Mouse (Mus musculus) hindbrain, embryonic 16.5 days (tissue): ENCODE measurements around the gene Podn. TPM values are rescaled to one million over a fixed set of nuclear protein-coding genes. Genes with fewer than 3 reads are reported as not detected.
A peak's percentile ranks its signal among the peaks of the same experiment; 100 is the strongest.

Source experiments
- ATAC-seq: fragments of 200-750 bp; cut with Nextera tagmentation; 2 replicates; pipeline ENCODE4 v1.8.0; 2017; ENCODE audit warnings: moderate TSS enrichment, moderate library complexity
- H3K27ac ChIP-seq: fragments of 300-500 bp; sonication (generic); 2 replicates; pipeline ENCODE4 v1.5.1; 2014; ENCODE audit warnings: low read depth, mild to moderate bottlenecking, control low read depth, low read length, moderate library complexity
- H3K27me3 ChIP-seq: fragments of 300-500 bp; sonication (generic); replicated peaks from 2 replicates; pipeline ENCODE4 v1.6.1; 2014; ENCODE audit warnings: low read length; ENCODE audit not compliant: control insufficient read depth, insufficient read depth
- H3K36me3 ChIP-seq: fragments of 300-500 bp; sonication (generic); 2 replicates; pipeline ENCODE4 v1.6.1; 2014; ENCODE audit warnings: mild to moderate bottlenecking, low read length, moderate library complexity, mixed read lengths; ENCODE audit not compliant: control insufficient read depth, insufficient read depth
- H3K4me1 ChIP-seq: fragments of 300-500 bp; sonication (generic); 2 replicates; pipeline ENCODE4 v1.6.1; 2014; ENCODE audit warnings: low read depth, low read length; ENCODE audit not compliant: control insufficient read depth, insufficient read depth
- H3K4me2 ChIP-seq: fragments of 300-500 bp; sonication (generic); 2 replicates; pipeline ENCODE4 v1.6.1; 2014; ENCODE audit warnings: mild to moderate bottlenecking, low read length, control low read depth, moderate library complexity
- H3K4me3 ChIP-seq: fragments of 300-500 bp; sonication (generic); 2 replicates; pipeline ENCODE4 v1.5.1; 2014; ENCODE audit warnings: mild to moderate bottlenecking, low read length, control low read depth, moderate library complexity
- H3K9ac ChIP-seq: fragments of 300-500 bp; sonication (generic); 2 replicates; pipeline ENCODE4 v1.6.1; 2014; ENCODE audit warnings: low read depth, mild to moderate bottlenecking, control low read depth, low read length, moderate library complexity
- H3K9me3 ChIP-seq: fragments of 300-500 bp; sonication (generic); 2 replicates; pipeline ENCODE4 v1.6.1; 2014; ENCODE audit warnings: mild to moderate bottlenecking, low read length, moderate library complexity; ENCODE audit not compliant: control insufficient read depth
- WGBS: fragments of 180-500 bp; shearing (Covaris S2); extraction: QIAGEN DNeasy Blood & Tissue Kit; methylation state at CpG from one replicate; pipeline ENCODE4 v1.1.7; 2014; 5-methylcytosine and 5-hydroxymethylcytosine counted together
- polyA plus RNA-seq: library from polyadenylated mRNA; unstranded; fragments of >200 nt; fragmentation: Nextera tagmentation; extraction: Ambion mirVana; gene quantifications from 2 replicates; pipeline ENCODE4 v1.2.1, GENCODE M21; 2015

Gene Podn
- polyA plus RNA-seq, 1 experiment from 2014 or later = 0.29 TPM

- Histone ChIP-seq H3K9ac (peak overlapping the region; percentile 62), H3K4me2 (peak overlapping the region; percentile 89), H3K4me3 (peak overlapping the region; percentile 56), H3K4me1 (peaks cover 12% of the 10 kb centered on the region), H3K27me3 (no peaks in the 10 kb centered on the region), H3K27ac (peak overlapping the region; percentile 55; the same call in 1 of the 2 replicates), H3K36me3 (peaks cover 5% of the 10 kb centered on the region; the same call in 1 of the 2 replicates), H3K9me3 (no peaks in the 10 kb centered on the region)
- ATAC-seq = no peak
- WGBS = 10% methylated on average over 8 of the region's 8 CpGs
Observed at GRCm38 (mm10) chr4:108070723-108071122, 25.5 kb downstream of the Podn start.

GRCm38 (mm10) chr4:108070286-108070685 lies 26.0 kb downstream of the Podn start:
- no peaks in the 10 kb centered on the region for H3K9me3 ChIP-seq
- peaks cover 5% of the 10 kb centered on the region; the same call in 1 of the 2 replicates for H3K36me3 ChIP-seq
- H3K27me3 ChIP-seq = no peaks in the 10 kb centered on the region
- H3K4me2 ChIP-seq = peak overlapping the region; percentile 89
- 73% methylated on average over 4 of the region's 4 CpGs for WGBS
- H3K27ac ChIP-seq = no peak overlapping the region
- peak overlapping the region; percentile 56 for H3K4me3 ChIP-seq
- H3K4me1 ChIP-seq = peaks cover 12% of the 10 kb centered on the region
- H3K9ac ChIP-seq = peak overlapping the region; percentile 62
- ATAC-seq = no peak

GRCm38 (mm10) chr4:108068081-108068480 lies 28.2 kb downstream of the Podn start:
- H3K36me3 ChIP-seq = peaks cover 7% of the 10 kb centered on the region; the same call in 1 of the 2 replicates
- no peak overlapping the region for H3K4me2 ChIP-seq
- no peaks in the 10 kb centered on the region for H3K9me3 ChIP-seq
- no peaks in the 10 kb centered on the region for H3K27me3 ChIP-seq
- no peak overlapping the region for H3K9ac ChIP-seq
- H3K4me3 ChIP-seq = no peak overlapping the region
- 92% methylated on average over 2 of the region's 2 CpGs for WGBS
- no peak overlapping the region for H3K27ac ChIP-seq
- no peak for ATAC-seq
- H3K4me1 ChIP-seq = peaks cover 12% of the 10 kb centered on the region

- H3K9me3 ChIP-seq = no peaks in the 10 kb centered on the region
- no peak overlapping the region for H3K4me3 ChIP-seq
- WGBS = 93% methylated on average over 7 of the region's 7 CpGs
- no peaks in the 10 kb centered on the region for H3K27me3 ChIP-seq
- ATAC-seq = no peak
- no peak overlapping the region for H3K4me2 ChIP-seq
- H3K4me1 ChIP-seq = peaks cover 12% of the 10 kb centered on the region
- no peak overlapping the region for H3K9ac ChIP-seq
- H3K36me3 ChIP-seq = peaks cover 11% of the 10 kb centered on the region
- H3K27ac ChIP-seq = no peak overlapping the region
Observed at GRCm38 (mm10) chr4:108067261-108067660, 29.0 kb downstream of the Podn start.

GRCm38 (mm10) chr4:108066569-108066968 lies 29.7 kb downstream of the Podn start:
- 93% methylated on average over 4 of the region's 4 CpGs for WGBS
- Histone ChIP-seq H3K9me3 (no peaks in the 10 kb centered on the region), H3K36me3 (peaks cover 12% of the 10 kb centered on the region), H3K27ac (no peak overlapping the region), H3K27me3 (no peaks in the 10 kb centered on the region), H3K9ac (no peak overlapping the region), H3K4me2 (no peak overlapping the region), H3K4me1 (peaks cover 12% of the 10 kb centered on the region), H3K4me3 (no peak overlapping the region)
- ATAC-seq = no peak

GRCm38 (mm10) chr4:108065176-108065844 lies 30.9 kb downstream of the Podn start:
- H3K27me3 ChIP-seq = no peaks in the 10 kb centered on the region
- no peak for ATAC-seq
- no peaks in the 10 kb centered on the region for H3K9me3 ChIP-seq
- H3K27ac ChIP-seq = no peak overlapping the region
- 93% methylated on average over 2 of the region's 2 CpGs for WGBS
- no peak overlapping the region for H3K9ac ChIP-seq
- peaks cover 12% of the 10 kb centered on the region for H3K36me3 ChIP-seq
- no peak overlapping the region for H3K4me3 ChIP-seq
- peaks cover 8% of the 10 kb centered on the region for H3K4me1 ChIP-seq
- H3K4me2 ChIP-seq = no peak overlapping the region

- Histone ChIP-seq H3K4me3 (no peak overlapping the region), H3K36me3 (peaks cover 12% of the 10 kb centered on the region), H3K4me2 (no peak overlapping the region), H3K27me3 (no peaks in the 10 kb centered on the region), H3K9ac (no peak overlapping the region), H3K27ac (no peak overlapping the region), H3K4me1 (no peaks in the 10 kb centered on the region), H3K9me3 (no peaks in the 10 kb centered on the region)
- no peak for ATAC-seq
- 92% methylated on average over 6 of the region's 6 CpGs for WGBS
Observed at GRCm38 (mm10) chr4:108063616-108064015, 32.6 kb downstream of the Podn start.

DNA sequence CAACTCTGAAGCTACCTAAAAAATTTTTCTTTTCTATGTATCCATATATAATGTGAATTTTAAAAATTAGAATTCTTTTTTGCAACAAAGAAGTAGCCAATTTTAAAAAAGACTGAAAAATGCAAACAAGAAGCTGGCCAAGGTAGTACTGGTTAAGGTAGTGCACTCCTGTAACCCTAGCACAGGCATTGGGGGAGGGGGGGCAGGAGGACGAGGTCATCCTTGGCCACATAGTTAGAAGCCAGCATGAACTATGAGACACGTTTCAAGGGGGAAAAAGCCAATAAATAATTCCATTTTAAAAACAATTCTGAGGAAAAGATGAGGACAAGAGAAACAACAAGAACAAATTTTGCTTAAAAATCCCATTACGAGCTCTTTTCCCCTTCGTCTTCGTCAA lies 33.7 kb downstream of the Podn start:
- no peak for ATAC-seq
- no peak overlapping the region for H3K4me2 ChIP-seq
- WGBS = 93% methylated on average over 5 of the region's 5 CpGs

GRCm38 (mm10) chr4:108060774-108061173 lies 35.5 kb downstream of the Podn start:
- Histone ChIP-seq H3K9ac (no peak overlapping the region), H3K27ac (no peak overlapping the region), H3K4me2 (no peak overlapping the region), H3K9me3 (no peaks in the 10 kb centered on the region), H3K4me3 (no peak overlapping the region), H3K27me3 (no peaks in the 10 kb centered on the region), H3K4me1 (no peaks in the 10 kb centered on the region), H3K36me3 (peaks cover 7% of the 10 kb centered on the region)
- ATAC-seq = no peak
- 67% methylated on average over 4 of the region's 4 CpGs for WGBS

More for the DNA sequence above, 33.7 kb downstream of the Podn start:
- no peak overlapping the region for H3K4me3 ChIP-seq
- H3K9ac ChIP-seq = no peak overlapping the region
- peaks cover 9% of the 10 kb centered on the region for H3K36me3 ChIP-seq
- H3K27me3 ChIP-seq = no peaks in the 10 kb centered on the region
- no peaks in the 10 kb centered on the region for H3K4me1 ChIP-seq
- no peaks in the 10 kb centered on the region for H3K9me3 ChIP-seq
- H3K27ac ChIP-seq = no peak overlapping the region
